Mouse (Mus musculus) urinary bladder, adult 2 months (tissue): ENCODE data around the gene Dnajb14. TPM values are rescaled to one million over a fixed set of nuclear protein-coding genes. Genes with fewer than 3 reads are reported as not detected.
"Not testable (repeated sequence)": the region's sequence is repeated elsewhere in the genome, so short reads cannot be mapped to it uniquely, and the experiment has no call there.

Experiments used
- DNase-seq: peaks from one replicate; pipeline ENCODE4 v3.0.0; 2022; ENCODE audit warnings: low spot score
- polyA plus RNA-seq: library from polyadenylated mRNA; depleted of rRNA; stranded (reverse); fragments of >200 nt; gene quantifications from 2 replicates; pipeline ENCODE4 v1.2.3, GENCODE M21; 2012; rRNA removed

Gene Dnajb14
- polyA plus RNA-seq, 1 experiment = 7.9 TPM

DNA sequence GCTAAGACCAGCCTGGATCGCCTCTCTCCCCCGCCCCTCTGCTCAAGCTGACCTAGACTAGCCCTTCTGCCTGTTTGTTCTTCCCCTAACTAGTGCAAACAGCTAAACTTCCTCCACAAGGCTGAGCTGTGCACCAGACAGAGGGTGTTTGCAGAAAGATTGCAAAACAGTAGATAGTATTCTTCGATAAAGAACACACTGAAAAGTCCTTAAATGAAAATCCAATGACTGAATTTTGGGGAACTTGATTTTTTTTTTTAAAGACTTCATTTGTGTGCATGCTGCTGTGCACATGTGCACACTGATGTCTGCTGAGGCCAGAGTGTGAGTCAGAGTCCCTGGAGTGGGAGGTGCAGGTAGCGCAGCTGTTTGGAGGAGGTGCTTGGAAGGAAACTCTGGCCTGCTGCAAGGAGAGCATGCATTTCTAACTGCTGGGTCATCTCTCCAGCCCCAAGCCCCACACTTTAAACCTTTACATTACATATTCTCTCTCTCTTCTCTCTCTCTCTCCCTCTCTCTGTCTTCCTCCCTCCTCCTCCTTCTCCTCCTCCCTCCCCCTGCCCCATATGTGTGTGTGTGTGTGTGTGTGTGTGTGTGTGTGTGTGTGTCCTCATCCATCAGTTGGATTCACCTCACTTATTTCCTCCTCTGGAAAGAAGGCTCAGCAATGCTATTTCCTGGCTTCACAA lies 84.9 kb downstream of the Dnajb14 start:
- DNase-seq = no peak

DNA sequence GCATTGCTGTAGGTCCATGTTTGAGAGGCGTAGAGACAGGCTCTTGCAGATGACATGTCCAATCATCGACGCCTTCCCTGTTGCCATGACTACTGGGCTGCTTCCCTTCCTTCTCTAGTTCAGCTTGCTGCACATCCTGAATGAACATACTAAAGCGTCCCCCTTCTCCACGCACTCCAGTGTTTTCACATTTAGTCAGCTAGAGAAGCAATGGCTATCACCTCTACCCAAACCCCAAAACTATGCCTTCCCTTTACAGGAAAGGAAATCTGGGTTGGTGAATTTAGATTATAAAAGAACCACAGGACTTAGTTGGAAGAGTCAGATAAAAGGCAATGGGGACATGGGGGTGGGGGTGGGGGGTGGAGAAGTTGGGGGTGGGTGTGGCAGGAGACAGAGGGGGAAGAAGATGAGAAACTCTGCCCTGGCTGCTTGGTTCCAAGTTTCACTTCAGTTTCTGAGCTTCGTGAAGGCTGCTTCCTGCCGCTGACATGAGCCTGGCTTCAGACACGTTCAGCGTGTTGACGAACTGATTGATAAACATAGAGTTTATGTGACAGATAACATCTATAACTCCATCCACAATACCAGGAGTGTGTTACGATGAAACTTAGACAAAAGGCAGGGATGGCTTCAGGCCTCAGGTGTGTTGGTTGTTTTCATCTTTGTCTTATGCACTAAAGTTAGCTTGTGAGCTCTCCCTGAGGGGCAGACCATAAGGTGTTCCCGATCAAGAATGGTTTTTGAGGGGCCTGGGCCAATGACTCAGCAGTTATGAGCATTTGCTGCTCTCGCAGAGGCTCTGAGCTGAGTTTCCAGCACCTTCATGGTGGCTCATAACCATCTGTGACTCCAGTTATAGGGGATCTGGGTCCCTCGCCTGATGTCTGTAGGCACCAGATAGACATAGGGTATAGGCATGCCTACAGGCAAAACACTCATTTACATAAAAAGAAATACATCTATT lies 85.7 kb downstream of the Dnajb14 start:
- no peak for DNase-seq

DNA sequence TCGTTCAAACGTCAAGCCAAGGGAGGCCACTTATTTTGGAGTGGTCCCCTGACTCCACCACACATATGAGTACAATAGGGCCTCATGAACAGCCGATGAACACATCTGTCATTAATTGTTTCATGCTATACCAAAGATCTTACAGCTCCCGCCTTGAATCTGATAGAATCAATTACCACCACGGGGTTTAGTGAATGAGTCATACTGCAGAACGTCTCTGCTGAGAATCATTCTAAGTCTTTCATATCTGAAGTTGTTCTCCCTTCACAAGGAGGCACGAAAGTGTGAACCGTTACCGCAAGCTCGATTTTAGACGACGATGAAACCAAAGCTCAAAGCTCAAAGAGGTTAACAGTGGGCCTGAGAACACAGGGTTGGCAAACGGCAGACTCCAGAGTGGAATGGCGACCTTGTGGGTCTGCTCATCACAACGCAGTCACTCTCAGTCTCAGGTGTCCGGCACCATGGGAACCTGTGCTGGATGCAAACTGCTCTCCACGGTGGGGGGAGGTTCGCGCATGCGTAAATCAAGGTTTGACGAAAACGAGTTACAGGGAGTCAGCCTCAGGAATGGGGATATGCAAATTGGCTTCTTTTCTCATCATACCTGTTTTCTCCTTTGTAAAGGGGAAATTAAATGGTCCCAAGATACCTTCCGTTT lies 86.9 kb downstream of the Dnajb14 start:
- no peak for DNase-seq

DNA sequence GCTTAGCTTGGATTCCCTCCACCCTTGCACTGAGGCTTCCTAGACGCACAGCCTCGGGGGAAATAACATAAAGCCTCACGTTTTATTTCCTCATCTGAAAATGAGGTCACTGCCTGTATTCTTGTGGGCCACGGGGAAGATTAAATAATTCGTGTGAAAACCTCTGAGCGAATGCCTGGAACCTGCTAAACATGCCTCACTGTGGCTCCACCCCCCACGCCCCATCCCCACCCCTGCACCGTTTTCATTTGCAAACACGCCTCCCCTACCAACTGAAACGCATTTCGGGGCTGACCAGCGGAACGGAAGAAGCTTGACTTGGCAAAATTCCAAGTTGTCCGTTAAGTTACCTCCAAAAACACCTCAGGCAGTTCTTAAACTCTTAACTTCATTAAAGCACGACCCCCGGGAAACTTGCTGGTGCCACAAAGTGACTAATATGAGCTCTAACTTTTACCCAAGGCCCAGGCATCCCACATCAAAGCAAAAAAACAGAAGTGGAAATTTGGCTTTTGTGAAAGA lies 88.1 kb downstream of the Dnajb14 start:
- DNase-seq = no peak

DNA sequence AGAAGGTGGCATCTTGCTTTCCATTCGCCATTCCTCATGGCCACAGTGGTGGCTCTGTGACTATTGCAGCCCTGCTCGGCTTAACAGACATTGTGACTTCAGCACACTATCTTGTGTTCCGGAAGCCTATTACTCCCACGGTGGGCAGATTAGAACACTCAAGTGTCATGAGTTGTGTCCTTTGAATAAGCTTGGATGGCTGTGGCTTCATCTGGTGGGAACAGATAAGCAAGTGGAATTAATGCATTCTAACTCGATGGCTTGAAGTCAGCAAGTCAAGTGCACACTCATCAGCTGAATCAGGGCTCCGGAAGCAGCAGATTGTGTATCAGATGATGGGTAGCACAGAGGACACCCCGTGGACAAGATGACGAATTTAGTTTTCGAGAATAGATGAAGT lies 90.4 kb downstream of the Dnajb14 start:
- no peak for DNase-seq

DNA sequence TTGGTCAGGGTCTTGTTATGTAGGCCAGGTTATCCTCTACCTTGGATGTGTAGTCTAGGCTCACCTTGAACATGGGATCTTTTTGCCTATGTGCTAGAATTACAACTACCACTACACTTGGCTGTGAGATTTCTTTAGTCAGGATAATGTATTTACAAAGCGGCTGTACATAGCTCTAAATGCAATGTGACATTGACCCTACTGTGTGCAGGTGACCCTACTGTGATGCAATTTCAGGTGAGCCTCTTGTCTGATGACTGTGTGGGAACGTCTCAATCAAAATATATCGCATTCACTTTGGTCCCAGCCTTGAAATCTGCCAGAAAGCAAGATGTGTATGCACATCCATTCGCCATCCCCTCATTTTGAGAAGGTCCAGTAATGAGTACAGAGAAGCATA lies 90.9 kb downstream of the Dnajb14 start:
- DNase-seq = no peak

DNA sequence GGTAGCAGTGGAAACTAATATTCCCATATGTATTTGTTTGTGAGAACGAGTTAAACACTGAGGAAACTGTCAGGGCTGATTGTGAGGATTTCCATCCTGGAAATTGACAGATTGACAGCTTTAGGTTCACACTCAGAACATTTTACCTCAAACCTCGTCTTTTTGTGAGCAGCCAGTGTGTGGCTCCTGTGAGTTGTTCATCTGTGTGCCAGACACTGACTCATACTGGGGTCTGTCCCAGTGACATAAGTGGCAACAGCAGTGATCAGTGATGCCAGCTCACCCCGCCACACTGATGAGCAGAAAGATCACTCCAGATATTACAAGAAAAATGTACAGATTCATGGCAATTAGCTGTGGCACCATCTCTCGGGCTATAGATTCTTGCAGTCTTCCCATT lies 92.0 kb downstream of the Dnajb14 start:
- DNase-seq = no peak

DNA sequence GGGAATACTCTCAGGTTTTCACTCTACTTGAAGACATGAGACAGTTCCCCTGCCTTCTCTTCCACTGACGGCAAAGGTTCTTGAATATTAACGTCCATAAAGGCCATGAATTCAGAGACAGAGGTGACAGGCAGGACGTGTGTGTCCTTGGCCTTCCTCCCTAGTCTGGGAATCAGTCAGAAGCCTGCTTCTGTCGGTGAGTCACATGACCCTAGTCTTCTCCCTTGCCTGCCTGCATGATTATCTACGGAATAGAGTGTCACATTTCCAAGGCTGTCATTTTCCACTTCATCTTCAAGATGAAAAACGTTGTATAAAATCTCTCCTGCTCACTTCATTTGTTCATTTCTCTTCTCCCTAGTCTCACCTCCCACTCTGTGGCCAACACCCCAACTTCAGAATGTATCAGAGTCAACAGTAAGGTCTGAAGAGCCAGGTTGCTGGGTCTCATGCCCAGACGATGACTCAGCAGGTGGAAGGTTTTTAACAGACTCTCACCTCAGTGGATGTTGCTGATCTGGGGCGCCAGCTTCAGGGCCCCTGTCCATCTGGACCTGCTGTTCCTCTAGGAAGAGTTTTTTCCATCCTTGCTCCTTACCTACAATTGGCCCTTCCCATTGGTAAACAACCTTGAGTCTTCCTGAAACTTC lies 94.4 kb downstream of the Dnajb14 start:
- no peak for DNase-seq

DNA sequence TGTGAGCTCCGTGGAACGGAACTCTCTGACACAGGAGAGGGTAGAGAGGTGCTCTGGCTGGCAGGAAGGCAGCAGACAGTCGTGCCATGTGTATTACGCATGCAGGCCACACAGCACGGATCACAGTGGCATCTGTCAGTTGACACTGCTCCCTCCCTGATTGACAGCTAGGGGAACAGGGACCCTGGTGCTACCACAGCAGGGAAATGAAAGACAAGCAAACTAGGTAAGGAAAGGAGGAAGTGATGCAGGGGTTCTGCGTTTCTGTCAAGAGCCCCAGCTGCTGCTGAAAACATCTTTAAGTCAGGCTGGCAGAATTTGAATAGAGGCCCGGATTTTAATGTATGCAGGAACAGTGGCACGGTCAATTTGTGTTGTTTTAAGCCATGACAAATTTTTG lies 96.0 kb downstream of the Dnajb14 start:
- DNase-seq = no peak

DNA sequence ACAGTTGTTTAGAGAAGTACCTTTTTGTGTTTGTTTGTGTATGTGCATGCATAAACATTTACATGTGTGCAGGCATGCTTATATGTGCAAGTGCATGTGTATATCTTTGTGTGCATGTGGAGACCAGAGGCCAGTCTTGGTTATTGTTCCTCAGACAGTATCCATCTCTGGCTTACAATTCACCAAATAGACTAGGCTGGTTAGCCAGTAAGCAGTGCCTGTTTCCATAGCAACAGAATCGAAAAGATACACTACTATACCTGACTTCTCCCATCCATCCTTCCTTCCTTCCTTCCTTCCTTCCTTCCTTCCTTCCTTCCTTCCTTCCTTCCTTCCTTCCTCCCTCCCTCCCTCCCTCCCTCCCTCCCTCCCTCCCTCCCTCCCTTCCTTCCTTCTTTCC lies 96.5 kb downstream of the Dnajb14 start:
- not testable (repeated sequence) for DNase-seq

Other genes with a start within 250 kb of the Dnajb14 start
- 2.6 and 2.8 TPM in 2 replicates for gene Ddit4l, start 246.1 kb upstream of the Dnajb14 start, polyA plus RNA-seq
- not detected in 2 replicates for gene Gm21962, start 196.2 kb upstream of the Dnajb14 start, polyA plus RNA-seq
- gene H2afz, start 3.2 kb upstream of the Dnajb14 start, polyA plus RNA-seq = 505 and 565 TPM in 2 replicates
- gene Lamtor3, start 50.8 kb downstream of the Dnajb14 start, polyA plus RNA-seq = 81.4 and 102 TPM in 2 replicates
- 16.0 and 16.5 TPM in 2 replicates for gene Dapp1, start 113.9 kb downstream of the Dnajb14 start, polyA plus RNA-seq
- 0.03 and 0.10 TPM in 2 replicates for gene 1110002E22Rik, start 197.4 kb downstream of the Dnajb14 start, polyA plus RNA-seq
- 0.04 and 0.10 TPM in 2 replicates for gene Gm5105, start 199.7 kb downstream of the Dnajb14 start, polyA plus RNA-seq